Mouse (Mus musculus) natural killer cell, adult 2 months (primary cell): Measurements from ENCODE around the gene Pard6b.
A peak's percentile ranks its signal among the peaks of the same experiment; 100 is the strongest.

Experiments
- DNase-seq, 2 experiments: peaks; one replicate each; pipeline ENCODE4 v3.0.0; 2022; ENCODE audit warnings: low spot score in 2 of 2

The Pard6b gene

DNA sequence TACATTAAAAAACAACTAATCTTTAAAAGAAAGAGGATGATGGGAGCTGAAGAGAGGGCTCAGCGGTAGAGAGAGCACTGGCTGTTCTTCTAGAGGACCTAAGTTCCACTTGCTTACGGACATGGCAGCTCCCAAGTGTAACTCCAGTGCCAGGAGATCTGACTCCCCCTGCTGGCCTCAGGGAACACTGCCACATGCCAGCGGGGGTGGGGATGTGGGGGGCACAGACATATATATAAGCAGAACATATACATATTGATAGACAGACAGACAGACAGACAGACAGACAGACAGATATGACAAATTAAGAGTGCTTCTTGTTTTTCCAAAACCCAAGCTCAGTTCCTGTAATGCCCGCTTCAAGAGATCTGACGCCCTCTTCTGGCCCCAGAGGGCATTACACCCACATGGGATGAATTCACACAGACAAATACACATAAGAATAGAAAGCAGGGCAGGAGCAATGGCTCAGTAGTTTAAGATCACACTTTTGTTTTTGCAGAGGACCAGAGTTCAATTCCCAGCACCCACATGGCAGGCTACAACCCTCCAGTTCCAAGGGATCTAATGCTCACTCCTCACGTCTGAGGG, 21.5 kb upstream of the Pard6b start:
- DNase-seq: no peak

DNA sequence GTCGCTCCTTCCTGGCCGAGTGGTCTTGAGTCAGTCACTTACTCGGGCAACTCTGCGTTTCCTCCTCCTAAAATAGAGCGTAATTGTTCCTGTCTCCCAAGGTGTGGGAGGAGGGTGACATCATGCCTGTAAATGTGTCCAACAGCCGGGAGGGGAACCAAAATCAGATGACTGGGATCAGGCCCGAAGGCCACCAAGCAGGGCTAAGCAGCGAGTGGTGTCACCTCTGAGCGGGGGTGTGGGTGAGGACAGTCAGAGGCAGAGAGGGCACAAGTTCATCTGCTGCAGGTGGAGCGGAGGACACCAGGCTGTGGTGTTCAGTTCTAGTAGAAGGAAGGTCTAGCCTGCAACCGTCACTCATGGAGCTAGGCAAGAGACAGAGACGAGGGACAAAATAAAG, 17.1 kb upstream of the Pard6b start:
- no peak for DNase-seq

DNA sequence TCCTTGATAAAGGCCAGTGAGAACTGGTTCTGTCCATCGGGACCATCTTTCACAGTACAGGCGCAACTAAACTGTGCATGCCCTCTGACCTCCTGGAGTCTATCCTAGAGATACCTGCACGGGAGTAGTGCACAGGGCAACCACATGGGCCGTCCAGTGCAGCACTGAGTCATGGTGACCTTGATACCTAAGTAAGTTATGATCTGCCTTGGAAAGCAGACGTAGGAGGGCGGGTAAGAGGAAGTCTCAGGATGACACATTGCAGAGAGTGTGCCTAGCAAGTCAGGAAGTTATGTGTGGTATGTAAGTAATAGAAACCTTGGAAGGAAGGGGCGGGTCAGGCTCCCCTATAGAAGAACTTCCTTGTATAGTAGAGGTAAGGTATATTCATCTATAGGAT, 15.3 kb upstream of the Pard6b start:
- no peak for DNase-seq

DNA sequence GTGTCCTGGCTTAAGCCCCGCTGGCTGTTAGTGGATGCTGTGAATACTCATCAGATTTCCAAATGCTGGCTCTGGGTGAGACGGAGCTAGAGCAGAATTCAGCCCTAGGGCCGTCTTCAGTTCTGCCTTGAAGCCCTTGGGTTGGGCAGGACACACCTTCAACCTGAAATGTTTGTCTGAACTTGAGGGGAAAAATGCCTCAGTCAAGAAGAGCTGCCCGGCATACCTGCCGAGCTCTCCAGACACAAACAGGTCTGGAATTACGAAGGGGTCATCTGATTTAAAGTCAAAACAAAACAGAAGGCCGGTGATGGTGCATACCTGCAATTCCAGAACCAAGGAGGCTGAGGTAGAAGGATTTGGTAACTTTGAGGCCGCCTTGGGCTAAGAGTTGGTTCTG, 14.0 kb upstream of the Pard6b start:
- DNase-seq: no peak

DNA sequence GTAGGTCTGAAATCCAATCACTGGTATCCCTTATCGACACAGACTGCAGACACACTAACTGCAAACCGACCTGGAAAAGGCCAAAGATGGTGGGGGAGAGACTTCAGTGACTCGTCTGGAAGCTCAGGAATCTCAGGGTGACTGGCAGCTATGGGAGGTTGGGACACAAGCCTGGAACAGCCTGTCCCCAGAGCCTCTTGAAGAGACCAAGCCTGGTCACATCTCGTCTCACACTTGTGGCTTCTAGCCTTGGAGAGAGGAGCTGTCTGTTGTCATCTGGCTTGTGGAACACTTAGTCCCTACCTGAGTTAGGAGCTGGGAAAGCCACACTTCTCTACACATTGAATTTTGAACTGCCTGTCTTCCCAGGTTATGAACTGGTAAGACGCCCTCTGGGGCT, 10.4 kb upstream of the Pard6b start:
- DNase-seq: no peak

DNA sequence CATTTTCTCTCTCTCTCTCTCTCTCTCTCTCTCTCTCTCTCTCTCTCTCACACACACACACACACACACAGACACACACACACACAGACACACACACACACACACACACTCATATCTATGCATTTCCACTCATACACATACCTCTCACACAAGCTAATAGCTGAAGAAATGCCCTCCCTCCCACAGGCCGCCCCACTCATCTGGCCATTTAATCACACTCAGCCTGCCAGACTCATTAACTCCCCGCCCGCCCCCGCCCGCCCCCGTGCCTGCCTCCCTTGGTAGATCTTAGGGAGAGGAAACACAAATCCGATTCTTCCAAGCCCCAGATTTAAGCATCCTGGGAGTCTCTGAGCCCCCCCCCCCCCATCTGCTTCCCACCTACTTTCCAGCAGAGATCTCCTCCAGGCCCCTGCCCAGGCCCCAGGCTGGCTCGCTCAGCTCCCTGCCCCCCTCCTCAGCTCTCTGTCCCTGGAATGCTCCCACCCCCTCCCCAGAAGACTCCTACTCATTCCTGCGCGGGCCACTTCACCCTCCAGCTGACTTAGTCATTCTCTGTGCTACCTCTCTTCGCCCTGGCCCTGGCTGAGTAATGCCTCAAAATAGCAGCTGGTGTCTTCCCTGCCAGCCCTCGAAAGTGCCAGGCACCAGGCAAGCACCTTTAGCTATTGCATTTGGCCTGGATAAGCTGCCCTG, 8.2 kb upstream of the Pard6b start:
- DNase-seq: no peak

DNA sequence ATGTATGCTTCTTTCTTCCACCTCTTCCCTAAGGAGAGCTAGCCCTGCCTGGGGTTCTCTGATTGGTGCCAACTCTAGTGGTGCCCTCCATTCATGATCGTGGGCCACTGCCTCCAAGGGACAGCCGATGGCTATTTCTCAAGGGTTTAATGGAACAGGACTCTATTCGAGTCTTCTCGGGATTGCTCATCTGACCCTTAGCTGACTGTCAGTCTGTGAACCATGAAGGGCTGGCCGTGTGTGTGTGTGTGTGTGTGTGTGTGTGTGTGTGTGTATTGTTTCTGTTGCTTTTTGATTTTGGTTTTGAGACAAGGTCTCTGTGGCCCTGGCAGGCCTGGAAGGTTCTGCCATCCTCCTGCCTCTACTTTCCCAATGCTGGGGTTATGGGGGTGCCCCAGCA, 7.1 kb upstream of the Pard6b start:
- DNase-seq: no peak

DNA sequence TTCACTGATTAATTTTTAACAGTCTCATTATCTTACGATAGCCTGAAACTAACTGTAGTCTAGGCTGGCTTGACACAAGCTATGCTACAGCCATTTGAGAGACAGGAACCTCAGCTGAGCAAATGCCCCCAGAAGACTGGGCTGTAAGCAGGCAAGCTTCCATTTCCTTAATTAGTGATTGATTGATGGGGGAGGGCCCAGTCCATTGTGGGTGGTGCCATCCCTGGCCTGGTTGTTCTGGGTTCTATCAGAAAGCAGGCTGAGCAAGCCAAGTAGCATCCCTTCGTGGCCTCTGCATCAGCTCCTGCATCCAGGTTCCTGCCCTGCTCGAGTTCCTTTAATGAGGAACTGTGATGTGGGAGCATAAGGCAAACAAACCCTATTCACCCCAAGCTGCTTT, 6.3 kb upstream of the Pard6b start:
- DNase-seq: no peak

DNA sequence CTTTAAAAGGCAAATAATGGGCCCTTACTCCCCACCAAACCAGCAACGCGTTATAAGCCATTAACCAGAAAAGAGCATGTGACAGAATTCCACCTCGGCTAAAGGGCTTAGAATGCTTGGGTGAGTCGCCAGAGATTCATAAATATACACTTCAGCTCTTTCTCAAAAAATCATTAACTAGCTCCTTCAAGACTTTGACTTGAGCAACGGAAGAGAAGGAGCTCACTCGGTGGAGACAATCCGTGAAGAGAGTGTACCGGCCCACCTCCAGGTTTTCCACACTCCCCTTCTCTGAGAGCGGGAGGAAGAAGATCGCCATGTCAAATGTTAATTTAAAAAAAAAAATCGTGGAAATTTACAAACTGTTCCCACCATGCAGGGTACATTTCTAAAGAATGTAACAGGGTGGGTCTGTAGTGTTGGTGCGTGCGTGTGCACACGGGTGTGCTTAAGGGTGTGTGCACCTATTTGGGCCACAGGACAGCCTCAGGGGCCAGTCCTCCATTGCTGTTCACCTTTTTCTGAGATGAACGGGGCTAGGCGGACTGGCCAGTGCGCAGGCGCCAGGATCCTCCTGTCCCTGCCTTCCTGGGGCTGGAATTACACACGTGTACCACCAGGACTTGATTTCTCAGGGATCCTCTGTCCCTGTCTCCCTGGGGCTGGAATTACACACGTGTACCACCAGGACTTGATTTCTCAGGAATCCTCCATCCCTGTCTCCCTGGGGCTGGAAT, 3.8 kb upstream of the Pard6b start:
- no peak for DNase-seq

DNA sequence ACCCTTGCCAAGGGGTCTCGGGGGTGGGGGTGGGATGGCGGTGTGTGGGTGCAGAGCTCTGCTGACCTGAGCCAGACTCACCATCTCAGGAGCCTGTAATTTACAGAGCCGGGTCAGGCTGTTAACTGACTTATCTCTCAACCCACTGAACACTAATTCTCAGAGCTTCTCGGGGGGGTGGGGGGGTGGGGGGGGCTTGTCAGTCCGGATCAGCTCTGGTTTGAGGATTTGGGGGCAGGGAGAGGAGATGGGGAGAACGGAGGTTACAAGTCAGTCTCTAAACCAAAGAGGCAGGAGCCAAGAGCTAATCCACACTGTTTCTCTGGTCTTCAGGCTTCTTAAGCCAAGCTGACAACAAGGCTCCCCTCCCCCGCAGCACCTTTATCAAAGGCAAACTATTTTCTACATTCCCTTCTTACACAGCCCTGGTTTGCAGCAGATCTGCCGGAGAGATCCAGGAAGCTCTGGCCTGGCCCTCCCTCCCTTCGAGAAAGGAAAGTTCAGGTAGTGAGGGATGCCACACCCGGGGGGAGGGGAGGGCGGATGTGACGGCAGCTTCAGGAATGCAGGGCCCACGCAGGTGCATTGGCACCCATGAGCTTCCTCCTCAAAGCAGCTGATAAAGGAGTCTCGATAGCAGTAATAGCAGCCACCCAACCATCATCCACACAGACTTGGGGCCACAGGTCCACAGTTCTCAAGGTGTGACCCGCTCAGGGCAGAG, 2.5 kb upstream of the Pard6b start:
- no peak for DNase-seq

DNA sequence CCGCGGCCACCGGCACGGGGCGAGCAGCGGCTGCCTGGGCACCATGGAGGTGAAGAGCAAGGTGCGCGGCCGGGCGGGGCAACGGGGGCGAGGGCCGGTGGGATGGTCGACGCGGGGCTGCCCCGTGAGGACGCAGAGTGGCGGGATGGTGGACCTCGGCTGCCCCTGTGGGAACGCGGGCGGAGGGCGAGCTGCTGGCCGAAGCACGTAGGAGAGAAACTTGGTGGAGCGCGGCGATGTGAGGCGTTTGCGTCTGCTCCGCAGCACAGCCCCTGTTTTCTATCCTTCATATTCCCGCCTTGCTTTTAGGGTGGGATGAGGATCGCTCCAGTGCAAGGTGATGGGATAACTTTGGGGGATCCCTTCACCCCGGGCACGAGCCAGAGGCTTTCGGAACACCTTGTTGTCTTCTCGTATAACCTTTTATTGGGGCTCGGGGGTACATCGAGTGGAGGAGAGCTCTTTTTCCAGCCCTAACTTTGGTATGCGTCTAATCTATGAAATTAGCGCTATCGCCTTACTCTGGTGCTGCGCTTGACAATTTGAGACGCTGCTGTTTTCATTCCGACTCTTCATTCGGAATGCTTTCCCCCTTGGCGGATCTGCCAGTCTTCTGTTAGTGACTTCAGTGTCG, 612 bp downstream of the Pard6b start:
- no peak for DNase-seq

DNA sequence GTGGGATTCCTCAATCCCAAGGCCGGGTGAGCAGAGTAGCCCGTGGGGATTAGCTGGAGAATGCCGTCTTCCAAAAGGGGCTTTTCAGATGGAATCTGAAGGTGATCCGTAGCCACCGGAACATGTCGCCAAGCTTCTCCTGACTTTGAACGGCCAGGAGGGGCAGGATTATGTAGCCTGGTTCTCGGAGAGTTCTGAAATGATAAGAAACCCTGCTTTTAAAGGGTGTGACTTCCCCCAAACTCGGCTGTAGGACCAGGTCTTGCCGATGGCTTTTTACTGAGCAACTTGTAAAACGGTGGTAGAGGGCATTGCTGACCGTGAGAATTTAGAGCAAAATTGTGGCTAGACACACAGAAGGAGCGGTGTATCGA, 1.1 kb downstream of the Pard6b start:
- no peak for DNase-seq

DNA sequence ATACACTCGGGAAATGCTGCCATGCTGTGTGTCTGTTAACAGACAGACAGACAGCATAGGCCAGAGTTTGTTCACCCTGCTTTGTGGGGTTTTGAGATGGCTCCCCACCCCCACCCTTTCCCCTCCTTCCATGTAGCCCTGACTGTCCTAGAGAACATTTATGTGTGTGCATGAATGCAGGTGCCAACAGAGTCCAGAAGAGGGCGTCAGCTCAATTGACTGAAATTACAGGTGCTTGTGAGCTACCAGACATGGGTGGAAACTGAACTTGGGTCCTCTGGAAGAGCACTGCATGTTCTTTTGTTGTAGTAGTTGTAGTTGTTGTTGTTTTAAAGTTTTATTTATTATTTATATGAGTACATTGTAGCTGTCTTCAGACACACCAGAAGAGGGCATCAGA, 2.8 kb downstream of the Pard6b start:
- DNase-seq: no peak

DNA sequence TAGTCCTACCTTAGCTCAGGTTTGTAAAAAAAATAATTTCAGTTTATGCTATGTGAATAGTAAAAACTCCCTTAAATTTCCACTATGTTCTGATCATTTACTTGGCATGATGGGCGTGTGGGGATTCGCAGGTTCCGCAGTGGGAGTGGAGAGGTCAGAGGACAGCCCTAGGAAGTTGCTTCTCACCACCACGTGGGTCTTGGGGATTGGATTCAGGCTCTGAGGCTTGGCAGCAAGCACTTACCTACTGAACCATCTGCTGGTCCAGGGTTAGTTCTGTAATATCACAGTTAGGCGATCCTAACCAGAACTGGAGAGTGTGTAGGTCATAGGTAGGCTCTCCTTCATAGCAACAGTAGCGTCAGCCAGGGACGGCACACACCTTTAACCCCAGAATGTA, 3.4 kb downstream of the Pard6b start:
- no peak for DNase-seq

DNA sequence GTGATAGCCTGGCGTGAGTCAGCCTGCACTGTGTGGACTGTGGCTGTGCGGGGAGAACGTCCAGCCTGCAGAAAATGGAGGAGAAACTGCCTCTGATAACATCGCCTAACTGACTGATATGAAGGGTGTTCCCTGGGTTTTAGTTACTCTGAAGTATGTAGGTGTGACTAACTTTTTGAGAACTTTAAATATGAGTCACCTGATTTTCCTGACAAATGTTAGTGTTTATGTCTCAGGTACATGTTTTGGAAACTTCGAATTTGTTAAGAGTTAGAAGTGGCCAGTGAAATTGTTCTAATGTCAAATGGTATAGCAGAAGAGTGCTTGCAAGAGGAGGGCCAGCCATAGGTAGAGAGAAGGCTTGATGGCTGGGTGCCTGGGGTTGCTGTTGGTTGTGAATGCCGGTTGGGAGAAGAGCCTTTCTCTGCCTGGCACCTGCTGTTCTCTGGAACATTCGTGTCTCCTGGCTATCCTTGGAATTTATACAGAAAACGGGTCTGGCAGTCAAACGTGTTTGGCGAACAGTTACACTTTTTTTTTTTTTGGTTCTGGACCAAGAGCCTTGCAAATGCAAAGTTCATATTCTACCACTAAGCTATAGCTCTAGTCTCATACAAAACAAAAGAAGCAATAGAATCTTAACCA, 4.9 kb downstream of the Pard6b start:
- no peak for DNase-seq

DNA sequence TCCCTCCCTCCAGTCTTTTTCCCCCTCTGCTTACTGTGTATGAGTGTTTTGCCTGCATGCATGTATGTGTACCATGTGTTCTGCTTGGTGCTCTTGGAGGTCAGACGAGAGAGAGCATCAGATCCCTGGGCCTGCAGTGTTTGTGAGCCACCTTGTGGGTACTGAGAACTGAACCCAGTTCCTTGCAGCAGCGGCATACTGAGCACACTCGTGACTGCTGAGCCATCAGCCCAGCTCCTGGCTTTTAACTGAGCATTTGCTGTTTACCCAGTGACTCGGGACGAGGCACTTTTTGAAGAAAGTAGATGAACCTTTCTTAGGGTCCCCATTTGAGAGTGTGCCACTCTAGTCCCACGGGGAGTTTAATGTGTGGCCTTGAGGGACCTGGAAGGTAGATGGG, 5.5 kb downstream of the Pard6b start:
- DNase-seq: no peak

DNA sequence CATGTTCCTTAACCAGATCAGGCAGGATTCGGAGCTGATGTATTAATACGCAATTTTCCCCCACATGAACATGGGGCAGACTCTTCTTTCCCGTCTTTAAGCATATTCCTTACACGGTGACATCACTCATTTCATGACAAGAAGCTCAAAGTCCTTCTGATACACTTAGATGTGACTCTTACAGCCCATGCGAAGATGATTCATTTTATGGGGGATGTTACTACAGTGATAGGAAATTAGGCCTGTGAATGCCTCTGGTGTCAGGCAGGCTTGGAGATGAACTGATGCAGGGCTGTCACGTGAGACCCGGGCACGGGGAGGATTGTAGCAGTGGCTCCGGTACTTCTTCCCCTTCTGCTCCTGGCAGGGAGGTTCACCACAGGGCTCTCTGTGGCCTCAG, 6.0 kb downstream of the Pard6b start:
- no peak for DNase-seq

DNA sequence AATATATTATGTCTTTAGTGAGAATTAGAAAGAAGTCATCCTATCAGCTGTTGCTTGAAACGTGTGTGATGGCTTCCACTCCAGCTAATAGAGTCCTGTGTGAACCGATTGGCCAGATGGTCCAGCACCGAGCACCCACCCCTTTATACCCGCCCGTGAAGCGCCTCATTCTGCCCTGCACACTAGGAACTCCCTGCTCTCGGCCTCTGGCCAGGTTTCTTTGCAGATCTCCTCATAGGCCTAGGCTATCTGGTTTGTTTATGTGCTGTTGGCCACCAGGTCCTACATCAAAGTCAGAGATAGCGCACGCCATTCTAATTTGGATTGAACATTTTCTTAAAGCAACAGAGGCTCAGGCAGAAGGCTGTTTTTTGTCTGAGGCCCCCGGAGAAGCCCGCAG, 10.8 kb downstream of the Pard6b start:
- no peak for DNase-seq

DNA sequence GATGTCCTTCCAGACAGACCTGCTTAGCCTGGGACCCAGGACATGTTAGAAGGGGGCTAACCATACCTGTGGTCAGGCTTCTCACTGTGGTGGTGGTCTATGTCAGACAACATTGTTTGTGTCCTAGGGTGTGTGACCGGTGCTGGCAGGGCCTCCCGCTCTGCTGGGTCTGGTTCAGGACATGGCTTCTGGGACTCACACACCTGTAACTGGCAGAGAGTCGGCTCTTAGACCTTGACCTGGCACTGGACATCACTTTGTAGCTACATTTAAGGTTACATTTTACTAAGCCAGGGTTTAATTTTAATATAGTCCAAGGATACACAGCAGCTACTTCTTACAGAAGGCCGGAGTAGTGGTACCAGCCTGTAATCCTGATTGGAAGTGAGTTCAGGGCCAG, 12.3 kb downstream of the Pard6b start:
- DNase-seq: no peak

DNA sequence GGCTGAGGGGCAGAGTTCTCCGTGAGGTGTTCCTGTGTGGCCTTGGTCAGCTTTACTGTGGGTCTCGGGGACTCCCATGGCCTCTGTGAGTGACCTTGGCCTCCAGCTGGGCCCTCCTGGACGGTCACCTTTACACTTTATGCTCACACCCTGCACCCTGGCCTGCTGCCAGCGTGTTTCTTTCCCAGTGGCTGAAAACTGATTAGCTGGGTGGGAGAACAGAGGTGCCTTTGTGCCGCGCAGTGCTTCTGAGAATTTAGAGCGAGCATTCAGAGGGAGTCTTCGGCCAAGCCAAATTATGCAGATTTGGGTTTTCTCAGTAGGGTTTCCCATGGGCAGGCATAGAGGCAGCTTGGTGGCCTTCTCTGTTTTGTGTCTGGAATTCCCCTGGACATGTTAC, 14.3 kb downstream of the Pard6b start:
- no peak for DNase-seq

DNA sequence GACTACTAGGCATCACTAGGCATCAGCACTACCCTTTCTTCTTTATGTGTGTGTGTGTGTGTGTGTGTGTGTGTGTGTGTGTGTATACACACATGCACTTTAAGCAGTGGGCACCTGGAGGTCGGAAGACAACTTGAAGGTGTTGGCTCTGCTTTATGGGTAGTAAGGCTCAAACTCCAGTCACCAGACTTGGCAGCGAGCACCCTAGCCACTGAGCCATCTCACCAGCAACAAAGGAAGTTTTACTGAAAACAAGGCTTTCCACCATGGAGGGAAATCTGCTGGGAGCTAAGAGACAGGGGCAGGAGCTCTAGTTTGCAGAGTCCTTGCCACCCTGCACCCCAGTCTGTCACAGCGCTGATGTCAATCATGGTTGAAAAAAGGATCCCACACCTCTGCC, 15.7 kb downstream of the Pard6b start:
- DNase-seq: no peak

DNA sequence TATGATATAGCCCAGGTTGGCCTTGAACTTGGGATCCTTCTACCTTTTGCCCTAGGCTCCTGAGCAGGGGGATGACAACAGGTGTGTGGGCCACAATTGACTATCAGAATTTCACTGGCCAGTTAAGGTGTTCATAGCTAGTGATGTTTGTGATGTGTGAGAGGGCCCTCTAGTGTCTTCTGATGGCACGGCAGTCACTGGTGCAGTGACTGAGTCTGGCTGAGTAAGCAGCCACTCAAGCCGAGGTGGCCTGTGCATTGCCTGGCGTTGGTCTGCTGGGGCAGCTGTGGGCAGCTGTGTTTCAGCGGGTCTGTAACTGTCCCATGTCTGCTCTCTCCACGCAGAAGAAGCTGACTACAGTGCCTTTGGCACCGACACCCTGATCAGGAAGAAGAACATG, 17.2 kb downstream of the Pard6b start:
- peak in 1 of 2 experiments; percentile 35 for DNase-seq
